Mouse (Mus musculus): ENCODE data around the gene S100a6. TPM values are rescaled to one million over a fixed set of nuclear protein-coding genes. Genes with fewer than 3 reads are reported as not detected.
A peak's percentile ranks its signal among the peaks of the same experiment; 100 is the strongest.

S100a6 gene
- polyA plus RNA-seq (2015; fragmentation: Nextera tagmentation; extraction: Ambion mirVana) = 164 and 165 TPM in 2 replicates

- DNase-seq (ENCODE audit: low spot score) = peak; percentile 86
These were observed at the start of gene S100a6 for GRCm38 (mm10) chr3:90612728-90613291. S100a6 (plus strand) TSS chr3:90612882.

- no peak for DNase-seq (ENCODE audit: low spot score)
These were observed 38.0 kb upstream of the S100a6 start for GRCm38 (mm10) chr3:90574691-90575090.

- DNase-seq (ENCODE audit: low spot score) = no peak
These were observed 37.4 kb upstream of the S100a6 start for GRCm38 (mm10) chr3:90575320-90575719.

- no peak for DNase-seq (ENCODE audit: low spot score)
These were observed 36.2 kb upstream of the S100a6 start for GRCm38 (mm10) chr3:90576351-90577001.

- DNase-seq (ENCODE audit: low spot score) = no peak
These were observed 33.2 kb upstream of the S100a6 start for GRCm38 (mm10) chr3:90579433-90579832.

- no peak for DNase-seq (ENCODE audit: low spot score)
These were observed 31.5 kb upstream of the S100a6 start for GRCm38 (mm10) chr3:90581141-90581540.

- DNase-seq (ENCODE audit: low spot score) = peak; percentile 22
These were observed 30.5 kb upstream of the S100a6 start for GRCm38 (mm10) chr3:90582156-90582555.

- no peak for DNase-seq (ENCODE audit: low spot score)
These were observed 30.1 kb upstream of the S100a6 start for GRCm38 (mm10) chr3:90582556-90582955.

- no peak for DNase-seq (ENCODE audit: low spot score)
These were observed 28.8 kb upstream of the S100a6 start for GRCm38 (mm10) chr3:90583893-90584292.

- DNase-seq (ENCODE audit: low spot score) = peak; percentile 78
These were observed 27.1 kb upstream of the S100a6 start for GRCm38 (mm10) chr3:90585595-90585994.

GRCm38 (mm10) chr3:90586016-90586643 is 26.6 kb upstream of the S100a6 start:
- peak; percentile 51 for DNase-seq (ENCODE audit: low spot score)

- DNase-seq (ENCODE audit: low spot score) = peak; percentile 88
These were observed 25.8 kb upstream of the S100a6 start for GRCm38 (mm10) chr3:90586906-90587305.

GRCm38 (mm10) chr3:90587361-90588101 is 25.2 kb upstream of the S100a6 start:
- DNase-seq (ENCODE audit: low spot score) = peak; percentile 33

- DNase-seq (ENCODE audit: low spot score) = peak; percentile 75
These were observed 23.3 kb upstream of the S100a6 start for GRCm38 (mm10) chr3:90589390-90589789.

- DNase-seq (ENCODE audit: low spot score) = no peak
These were observed 22.7 kb upstream of the S100a6 start, which contains the start of gene S100a2 for GRCm38 (mm10) chr3:90589947-90590346. S100a2 (plus strand) TSS chr3:90590247.

- no peak for DNase-seq (ENCODE audit: low spot score)
These were observed 18.2 kb upstream of the S100a6 start for GRCm38 (mm10) chr3:90594466-90594865.

GRCm38 (mm10) chr3:90595556-90595955 is 17.1 kb upstream of the S100a6 start:
- DNase-seq (ENCODE audit: low spot score) = no peak

GRCm38 (mm10) chr3:90596810-90597209 is 15.9 kb upstream of the S100a6 start:
- DNase-seq (ENCODE audit: low spot score) = no peak

- no peak for DNase-seq (ENCODE audit: low spot score)
These were observed 14.9 kb upstream of the S100a6 start for GRCm38 (mm10) chr3:90597736-90598135.

GRCm38 (mm10) chr3:90598212-90598611 is 14.5 kb upstream of the S100a6 start:
- no peak for DNase-seq (ENCODE audit: low spot score)

- DNase-seq (ENCODE audit: low spot score) = no peak
These were observed 13.3 kb upstream of the S100a6 start for GRCm38 (mm10) chr3:90599401-90599800.

GRCm38 (mm10) chr3:90600036-90600435 is 12.6 kb upstream of the S100a6 start:
- DNase-seq (ENCODE audit: low spot score) = no peak
